Mouse (Mus musculus): Measurements from ENCODE around the gene D630045J12Rik.

The D630045J12Rik gene

DNA sequence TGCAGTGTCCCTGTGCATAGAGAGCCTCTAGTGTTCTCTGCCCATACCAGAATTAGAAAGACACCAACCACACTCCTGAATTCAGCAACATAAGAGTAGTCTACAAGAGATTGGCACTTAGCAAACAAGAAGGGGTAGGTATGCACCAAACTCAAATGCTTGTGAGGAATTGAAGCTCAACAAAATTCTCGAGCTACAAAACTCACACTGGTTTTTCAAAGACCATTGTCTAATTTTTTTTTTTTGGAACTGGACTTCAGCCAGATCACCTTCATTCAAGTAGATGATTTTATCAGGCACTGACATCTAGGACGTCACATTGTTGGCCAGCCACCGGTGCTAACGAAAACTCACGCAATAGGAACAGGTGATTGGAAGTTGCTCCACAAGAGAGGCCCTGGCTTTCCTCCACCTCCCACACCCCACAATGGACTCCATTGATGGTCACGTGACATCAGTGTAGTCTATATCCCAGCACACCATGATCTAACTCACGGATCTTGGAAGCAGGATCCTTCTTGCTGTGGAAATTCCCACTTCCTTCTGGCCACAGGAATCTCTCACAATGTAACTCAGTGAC lies 151.5 kb downstream of the D630045J12Rik start:
- no peak for DNase-seq (ENCODE audit: low read depth, low spot score)

DNA sequence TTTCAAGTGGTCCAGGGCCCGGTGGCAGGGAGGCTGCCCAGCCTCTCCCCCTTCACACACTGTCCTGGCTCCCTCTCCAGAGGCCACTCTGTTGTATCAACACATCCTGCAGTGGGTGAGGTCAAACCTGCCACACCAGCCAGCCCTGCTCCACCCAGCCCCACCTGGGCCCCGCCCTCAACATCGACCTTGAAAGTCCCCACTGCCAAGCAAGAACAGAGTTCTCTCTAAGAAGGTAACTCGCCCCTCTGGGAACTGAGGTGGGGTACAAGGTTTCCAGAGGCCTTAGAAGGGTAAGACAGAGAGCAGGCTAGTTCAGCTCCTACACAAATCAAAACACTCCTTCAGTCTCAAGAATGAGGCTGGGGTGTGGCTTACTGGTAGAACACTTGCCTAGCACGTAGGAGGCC lies 156.8 kb downstream of the D630045J12Rik start:
- DNase-seq (ENCODE audit: low read depth, low spot score): no peak

GRCm38 (mm10) chr6:38094701-38095100 lies 159.1 kb downstream of the D630045J12Rik start:
- no peak for DNase-seq (ENCODE audit: low read depth, low spot score)

- no peak for DNase-seq (ENCODE audit: low read depth, low spot score)
Measured at GRCm38 (mm10) chr6:38092539-38092938, 161.3 kb downstream of the D630045J12Rik start.

DNA sequence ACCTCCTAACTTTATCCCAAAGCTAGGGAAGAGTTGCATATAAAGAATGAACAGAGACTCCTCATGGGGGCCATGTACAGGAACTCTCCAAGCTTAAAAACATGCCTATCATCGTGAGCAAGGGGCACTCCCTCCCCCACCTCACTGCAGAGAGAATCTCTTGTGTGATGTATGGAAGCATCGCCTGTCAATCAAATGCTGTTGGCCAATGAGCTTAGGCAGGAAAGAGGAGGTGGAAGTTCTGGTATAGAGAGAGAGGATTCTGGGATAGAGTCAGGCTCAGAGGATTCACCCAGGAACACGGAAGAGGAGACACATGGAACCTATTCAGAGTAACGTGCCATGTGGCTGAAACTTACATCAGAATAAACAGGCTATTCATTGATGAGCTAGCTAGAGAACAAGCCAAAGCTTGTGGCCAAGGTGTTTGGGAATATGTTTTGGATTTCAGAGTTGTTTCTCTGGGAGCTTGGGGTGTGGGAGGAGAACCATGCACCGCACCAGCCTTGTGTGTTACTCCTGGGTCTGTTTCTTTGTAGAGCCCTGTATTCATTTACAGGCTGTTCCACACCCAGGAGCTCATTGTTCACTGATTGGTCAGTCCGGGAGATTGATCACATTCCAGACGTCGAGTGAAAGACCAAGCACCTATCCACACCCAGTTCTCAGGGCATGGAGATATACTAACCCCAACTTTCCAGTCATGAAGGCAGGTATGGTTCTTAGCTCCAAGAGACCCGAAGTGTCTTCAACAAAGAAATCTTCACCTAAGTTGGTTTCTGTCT lies 166.4 kb downstream of the D630045J12Rik start:
- no peak for DNase-seq (ENCODE audit: low read depth, low spot score)

DNA sequence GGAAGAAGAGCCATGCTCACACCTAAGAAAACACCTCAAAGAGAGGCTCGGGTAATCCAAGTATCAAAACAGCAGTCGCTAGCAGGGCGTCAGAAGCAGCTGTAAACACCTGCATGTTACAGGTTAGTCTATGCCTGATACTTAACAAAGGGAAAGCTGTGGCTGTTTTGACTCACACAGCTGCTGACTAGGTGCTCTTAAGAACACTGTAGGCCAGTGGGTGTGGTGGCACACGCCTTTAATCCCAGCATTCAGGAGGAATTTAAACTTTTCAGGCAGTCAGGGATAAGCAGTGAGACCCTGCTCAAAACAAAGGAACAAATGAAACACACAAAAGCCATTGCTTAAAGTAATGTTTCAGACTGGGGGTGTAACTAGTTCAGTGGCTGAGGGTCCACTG lies 170.6 kb downstream of the D630045J12Rik start:
- DNase-seq (ENCODE audit: low read depth, low spot score): no peak

DNA sequence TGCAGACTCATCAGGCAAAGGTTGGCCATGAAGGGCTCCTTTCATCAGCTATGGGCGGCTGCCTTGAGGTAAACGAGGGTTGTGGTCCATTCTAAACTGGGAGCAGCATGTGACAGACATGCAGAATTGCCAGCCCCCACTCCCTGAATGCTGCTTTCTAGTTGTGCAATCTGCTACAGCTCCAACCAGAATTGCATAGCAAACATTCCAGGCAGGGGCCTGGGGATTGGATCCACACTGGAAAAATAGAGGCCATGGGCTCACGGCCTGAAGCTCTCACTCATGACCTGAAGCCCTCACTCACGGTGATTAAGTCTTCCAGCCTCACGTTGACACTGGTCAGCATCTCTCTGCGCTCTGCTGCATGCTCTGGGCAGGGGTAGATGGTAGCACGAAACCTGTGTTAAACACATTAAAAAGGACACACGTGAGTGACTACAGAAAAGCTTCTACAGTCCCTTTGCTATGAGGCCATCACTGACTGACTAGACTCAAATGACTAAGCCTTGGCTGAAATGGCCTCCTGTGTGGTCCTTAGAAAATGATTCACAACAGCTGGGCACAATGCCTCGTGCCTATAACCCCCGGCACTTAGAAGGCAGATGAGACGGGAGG lies 172.0 kb downstream of the D630045J12Rik start:
- DNase-seq (ENCODE audit: low read depth, low spot score): no peak

GRCm38 (mm10) chr6:38080364-38080763 lies 173.4 kb downstream of the D630045J12Rik start:
- no peak for DNase-seq (ENCODE audit: low read depth, low spot score)

GRCm38 (mm10) chr6:38073592-38073991 lies 180.2 kb downstream of the D630045J12Rik start:
- DNase-seq (ENCODE audit: low read depth, low spot score): no peak
